Mouse (Mus musculus) heart, embryonic 16.5 days (tissue): Measurements from ENCODE around the gene Evl. TPM values are rescaled to one million over a fixed set of nuclear protein-coding genes. Genes with fewer than 3 reads are reported as not detected.

Source experiments
- ATAC-seq: fragments of 200-750 bp; cut with Nextera tagmentation; replicated peaks from 2 replicates; pipeline ENCODE4 v1.8.0; 2017; ENCODE audit warnings: moderate number of reproducible peaks; ENCODE audit not compliant: insufficient read depth, low FRiP score; ENCODE audit errors: extremely low read depth
- H3K27ac ChIP-seq: fragments of 300-500 bp; sonication (generic); 2 replicates; pipeline ENCODE4 v1.5.1; 2014; ENCODE audit warnings: mild to moderate bottlenecking, low read length, control low read depth, moderate library complexity
- H3K27me3 ChIP-seq: fragments of 300-500 bp; sonication (generic); 2 replicates; pipeline ENCODE4 v1.6.1; 2014; ENCODE audit warnings: low read length, mixed read lengths; ENCODE audit not compliant: control insufficient read depth, insufficient read depth
- H3K36me3 ChIP-seq: fragments of 300-500 bp; sonication (generic); 2 replicates; pipeline ENCODE4 v1.6.1; 2014; ENCODE audit not compliant: control insufficient read depth, insufficient read depth
- H3K4me1 ChIP-seq: fragments of 300-500 bp; sonication (generic); 2 replicates; pipeline ENCODE4 v1.6.1; 2014; ENCODE audit warnings: low read length, mixed read lengths; ENCODE audit not compliant: control insufficient read depth, insufficient read depth
- H3K4me2 ChIP-seq: fragments of 300-500 bp; sonication (generic); 2 replicates; pipeline ENCODE4 v1.6.1; 2014; ENCODE audit warnings: low read depth, mild to moderate bottlenecking, control low read depth, low read length
- H3K4me3 ChIP-seq: fragments of 300-500 bp; sonication (generic); 2 replicates; pipeline ENCODE4 v1.5.1; 2014; ENCODE audit warnings: mild to moderate bottlenecking, control low read depth, low read length
- H3K9ac ChIP-seq: fragments of 300-500 bp; sonication (generic); 2 replicates; pipeline ENCODE4 v1.6.1; 2014; ENCODE audit warnings: low read length, control low read depth
- H3K9me3 ChIP-seq: fragments of 300-500 bp; sonication (generic); replicated peaks from 2 replicates; pipeline ENCODE4 v1.6.1; 2016; ENCODE audit warnings: low read length; ENCODE audit not compliant: control insufficient read depth
- WGBS: fragments of 180-500 bp; shearing (Covaris S2); extraction: QIAGEN DNeasy Blood & Tissue Kit; methylation state at CpG from one replicate; pipeline ENCODE4 v1.1.7; 2014; 5-methylcytosine and 5-hydroxymethylcytosine counted together
- polyA plus RNA-seq: library from polyadenylated mRNA; unstranded; fragments of >200 nt; fragmentation: Nextera tagmentation; extraction: Ambion mirVana; gene quantifications from 2 replicates; pipeline ENCODE4 v1.2.1, GENCODE M21; 2015

Evl gene
- polyA plus RNA-seq, 1 experiment from 2014 or later = 25.8 TPM

GRCm38 (mm10) chr12:108563238-108563637 lies 8.7 kb downstream of the Evl start:
- Histone ChIP-seq H3K27ac (no peak overlapping the region), H3K9ac (no peak overlapping the region), H3K36me3 (no peaks in the 10 kb centered on the region), H3K4me2 (no peak overlapping the region), H3K4me1 (peaks cover 4% of the 10 kb centered on the region; the same call in 1 of the 2 replicates), H3K9me3 (no peaks in the 10 kb centered on the region), H3K27me3 (no peaks in the 10 kb centered on the region), H3K4me3 (no peak overlapping the region)
- ATAC-seq = no peak
- 75% methylated on average over 3 of the region's 3 CpGs for WGBS

DNA sequence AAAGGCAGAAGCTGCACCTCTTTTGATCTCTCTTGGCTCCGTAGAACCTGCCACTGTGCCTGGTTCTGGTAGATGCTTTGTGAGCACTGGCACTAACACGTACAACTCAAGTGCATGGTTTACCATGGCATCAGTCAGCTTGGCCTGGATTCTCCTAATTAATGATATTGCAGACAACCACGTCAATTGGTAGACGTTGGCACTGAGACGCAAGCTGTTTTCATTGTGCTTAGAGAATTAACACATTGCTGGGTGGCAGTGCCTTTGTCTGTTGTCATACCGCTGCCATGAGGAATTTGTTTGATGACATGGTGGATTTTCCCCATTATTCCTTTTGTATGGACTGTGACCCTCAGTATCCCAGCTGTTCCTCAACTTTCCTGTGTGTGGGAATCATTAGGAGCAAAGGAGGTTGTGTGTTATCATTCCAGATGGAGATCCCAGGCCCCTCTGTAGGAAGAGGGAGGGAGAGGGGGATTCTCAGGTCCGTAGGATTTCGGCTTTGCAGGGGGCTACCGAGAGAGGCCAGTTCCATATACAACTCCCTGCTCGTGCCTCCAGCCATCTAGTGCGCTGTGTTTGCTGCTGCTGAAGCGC lies 10.5 kb downstream of the Evl start:
- H3K4me3 ChIP-seq = no peak overlapping the region
- ATAC-seq = no peak
- 86% methylated on average over 12 of the region's 12 CpGs for WGBS
- no peaks in the 10 kb centered on the region for H3K36me3 ChIP-seq
- no peak overlapping the region for H3K27ac ChIP-seq
- no peak overlapping the region for H3K4me2 ChIP-seq
- no peaks in the 10 kb centered on the region for H3K27me3 ChIP-seq
- no peaks in the 10 kb centered on the region for H3K4me1 ChIP-seq
- H3K9ac ChIP-seq = no peak overlapping the region
- H3K9me3 ChIP-seq = no peaks in the 10 kb centered on the region

- Histone ChIP-seq H3K4me1 (no peaks in the 10 kb centered on the region), H3K27me3 (no peaks in the 10 kb centered on the region), H3K4me3 (no peak overlapping the region), H3K36me3 (peaks cover 3% of the 10 kb centered on the region), H3K9ac (no peak overlapping the region), H3K27ac (no peak overlapping the region), H3K4me2 (no peak overlapping the region), H3K9me3 (0 out of 2 replicates have a peak, but pooled peaks cover under 1% of the 10 kb centered on the region)
- WGBS = 71% methylated on average over 7 of the region's 7 CpGs
- ATAC-seq = no peak
Observed at GRCm38 (mm10) chr12:108579156-108579871, 24.8 kb downstream of the Evl start.

- no peak overlapping the region for H3K9ac ChIP-seq
- H3K4me3 ChIP-seq = no peak overlapping the region
- H3K9me3 ChIP-seq = no peaks in the 10 kb centered on the region
- H3K27me3 ChIP-seq = no peaks in the 10 kb centered on the region
- no peaks in the 10 kb centered on the region for H3K36me3 ChIP-seq
- no peak for ATAC-seq
- H3K27ac ChIP-seq = no peak overlapping the region
- H3K4me1 ChIP-seq = no peaks in the 10 kb centered on the region
- H3K4me2 ChIP-seq = no peak overlapping the region
- 85% methylated on average over 1 of the region's 1 CpGs for WGBS
Observed at GRCm38 (mm10) chr12:108583775-108584174, 29.3 kb downstream of the Evl start.

GRCm38 (mm10) chr12:108590131-108590530 lies 35.6 kb downstream of the Evl start:
- no peaks in the 10 kb centered on the region for H3K27me3 ChIP-seq
- no peak overlapping the region for H3K4me2 ChIP-seq
- WGBS = 82% methylated on average over 2 of the region's 2 CpGs

DNA sequence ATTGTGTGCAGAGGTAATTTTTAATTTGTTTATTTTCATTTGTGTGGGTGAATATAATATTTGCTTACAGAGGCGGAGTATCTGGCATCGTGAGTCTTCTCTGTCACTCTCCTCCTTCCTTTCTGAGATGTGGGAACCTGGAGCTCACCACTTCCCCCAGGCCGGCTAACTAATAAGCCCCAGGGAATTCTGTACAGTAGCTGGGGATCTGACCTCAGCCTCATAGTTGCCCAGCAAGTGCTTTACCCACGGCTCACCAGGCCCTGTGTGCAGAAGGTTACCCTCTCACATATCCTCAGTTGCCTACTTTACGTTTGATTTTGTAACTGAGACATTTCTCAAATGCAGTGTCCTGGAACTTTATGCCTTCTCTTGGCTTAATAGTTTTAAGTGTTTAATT lies 37.1 kb downstream of the Evl start:
- 0 out of 2 replicates have a peak, but pooled peaks cover 2% of the 10 kb centered on the region for H3K4me1 ChIP-seq
- 71% methylated on average over 5 of the region's 5 CpGs for WGBS
- H3K4me2 ChIP-seq = no peak overlapping the region
- no peak overlapping the region for H3K9ac ChIP-seq
- H3K36me3 ChIP-seq = no peaks in the 10 kb centered on the region
- no peak overlapping the region for H3K4me3 ChIP-seq
- no peak for ATAC-seq
- H3K27ac ChIP-seq = no peak overlapping the region
- H3K9me3 ChIP-seq = no peaks in the 10 kb centered on the region
- H3K27me3 ChIP-seq = no peaks in the 10 kb centered on the region

More at GRCm38 (mm10) chr12:108590131-108590530, 35.6 kb downstream of the Evl start:
- Histone ChIP-seq H3K27ac (no peak overlapping the region), H3K36me3 (no peaks in the 10 kb centered on the region), H3K9me3 (no peaks in the 10 kb centered on the region), H3K4me3 (no peak overlapping the region), H3K4me1 (0 out of 2 replicates have a peak, but pooled peaks cover 2% of the 10 kb centered on the region), H3K9ac (no peak overlapping the region)
- no peak for ATAC-seq

DNA sequence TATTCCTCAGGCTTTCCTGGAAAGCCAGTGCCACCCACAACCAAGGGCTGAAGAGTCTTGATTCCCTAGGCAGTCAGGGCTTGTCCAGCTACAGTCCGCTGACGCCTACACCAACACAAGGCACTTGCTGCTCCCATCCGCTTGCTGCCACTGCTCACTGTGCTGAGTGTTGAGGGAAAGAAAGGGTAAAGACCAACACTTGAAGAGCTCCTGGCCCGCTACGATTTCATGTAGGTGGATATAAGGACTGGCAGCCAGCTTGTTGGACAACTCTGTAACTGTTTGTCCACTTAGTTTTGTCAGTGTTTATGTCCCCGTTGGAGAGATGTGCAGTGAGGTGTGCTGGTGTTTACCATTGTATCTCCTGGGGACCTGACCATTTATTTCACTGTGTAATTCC lies 38.3 kb downstream of the Evl start:
- no peak for ATAC-seq
- Histone ChIP-seq H3K27ac (no peak overlapping the region), H3K9ac (no peak overlapping the region), H3K9me3 (no peaks in the 10 kb centered on the region), H3K4me2 (no peak overlapping the region), H3K27me3 (no peaks in the 10 kb centered on the region), H3K36me3 (no peaks in the 10 kb centered on the region), H3K4me3 (no peak overlapping the region), H3K4me1 (0 out of 2 replicates have a peak, but pooled peaks cover 2% of the 10 kb centered on the region)
- WGBS = 74% methylated on average over 6 of the region's 6 CpGs

DNA sequence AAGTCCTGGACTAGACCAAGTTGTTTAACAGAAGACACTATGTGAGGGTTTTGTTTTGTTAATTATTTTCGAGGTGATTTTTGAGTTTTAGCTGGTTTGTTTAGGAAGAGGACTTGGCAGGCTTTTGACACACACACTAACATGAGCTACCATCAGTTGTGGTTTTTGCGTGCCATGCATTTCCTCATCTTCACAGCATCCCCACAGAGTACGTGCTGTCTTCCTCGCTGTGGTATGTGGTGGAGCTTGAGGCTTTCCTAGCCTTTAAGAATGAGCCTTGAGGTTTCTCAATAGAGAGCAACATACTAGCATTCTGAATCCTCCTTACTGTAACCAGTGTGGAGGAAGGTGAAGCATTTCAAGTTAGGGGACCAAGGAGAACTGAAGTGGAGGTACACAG lies 46.3 kb downstream of the Evl start:
- Histone ChIP-seq H3K9ac (no peak overlapping the region; the same call in 1 of the 2 replicates), H3K4me1 (peaks cover 17% of the 10 kb centered on the region), H3K9me3 (no peaks in the 10 kb centered on the region), H3K27me3 (no peaks in the 10 kb centered on the region), H3K4me3 (no peak overlapping the region), H3K36me3 (no peaks in the 10 kb centered on the region), H3K4me2 (0 out of 2 replicates have a peak overlapping the region, but pooled peaks have one; percentile 6), H3K27ac (peak overlapping the region; percentile 38; the same call in 1 of the 2 replicates)
- ATAC-seq = 0 out of 2 replicates have a peak, but pooled peaks have one; percentile 25
- WGBS = 72% methylated on average over 4 of the region's 4 CpGs

DNA sequence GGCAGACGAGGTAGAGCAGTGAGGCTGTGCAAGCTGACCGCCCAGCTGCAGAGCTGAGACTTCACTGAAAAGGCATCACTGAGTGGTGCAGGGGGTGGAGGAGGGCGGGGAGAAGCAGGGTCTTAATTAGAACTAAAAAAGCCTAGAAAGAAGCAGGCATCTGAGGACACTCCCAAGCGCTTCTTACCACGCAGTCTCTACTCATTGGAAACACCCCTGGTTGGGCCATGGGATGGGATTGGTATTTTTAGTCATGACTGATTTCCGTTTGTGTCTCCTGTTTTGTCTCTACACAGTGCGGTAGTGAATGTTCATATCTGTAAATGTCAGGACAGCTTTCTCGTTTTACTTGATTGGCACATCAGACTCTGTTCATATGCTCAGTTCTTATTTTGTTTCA lies 46.8 kb downstream of the Evl start:
- Histone ChIP-seq H3K9ac (no peak overlapping the region; the same call in 1 of the 2 replicates), H3K4me1 (peaks cover 21% of the 10 kb centered on the region), H3K27me3 (no peaks in the 10 kb centered on the region), H3K27ac (peak overlapping the region; percentile 38; the same call in 1 of the 2 replicates), H3K9me3 (no peaks in the 10 kb centered on the region), H3K36me3 (no peaks in the 10 kb centered on the region), H3K4me3 (no peak overlapping the region), H3K4me2 (0 out of 2 replicates have a peak overlapping the region, but pooled peaks have one; percentile 6)
- WGBS = 47% methylated on average over 8 of the region's 8 CpGs
- peak; percentile 42; the same call in 1 of the 2 replicates for ATAC-seq
